Mouse (Mus musculus): Measurements from ENCODE around the gene Clic5. TPM values are rescaled to one million over a fixed set of nuclear protein-coding genes. Genes with fewer than 3 reads are reported as not detected.

The Clic5 gene
- polyA plus RNA-seq, 1 experiment = 0.01 TPM

DNA sequence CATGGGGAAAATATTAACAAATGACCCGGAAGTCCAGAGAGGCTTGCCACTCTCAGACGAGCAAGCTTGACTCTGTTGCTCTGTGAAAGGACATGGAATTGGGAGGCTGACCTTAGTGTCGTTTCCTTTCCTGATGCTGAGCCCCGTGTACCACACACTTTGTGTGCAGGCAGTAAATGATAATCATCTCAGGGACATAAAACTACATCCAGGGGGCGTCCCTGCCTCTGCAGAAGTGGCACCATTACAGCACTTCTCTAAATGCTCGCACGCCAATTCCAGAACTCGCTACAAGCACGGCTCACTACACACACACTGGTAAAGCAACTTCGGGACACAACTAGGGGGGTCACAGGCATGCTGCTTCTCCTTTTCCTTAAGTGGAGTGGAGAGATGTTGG is 136.9 kb downstream of the Clic5 start:
- Histone ChIP-seq H3K4me3 (ENCODE audit: insufficient read depth, poor library complexity, severe bottlenecking) (no peak overlapping the region), H3ac (ENCODE audit: control insufficient read depth, insufficient read length, low read depth) (no peak overlapping the region), H3K79me3 (ENCODE audit: low read depth) (no peaks in the 10 kb centered on the region)

DNA sequence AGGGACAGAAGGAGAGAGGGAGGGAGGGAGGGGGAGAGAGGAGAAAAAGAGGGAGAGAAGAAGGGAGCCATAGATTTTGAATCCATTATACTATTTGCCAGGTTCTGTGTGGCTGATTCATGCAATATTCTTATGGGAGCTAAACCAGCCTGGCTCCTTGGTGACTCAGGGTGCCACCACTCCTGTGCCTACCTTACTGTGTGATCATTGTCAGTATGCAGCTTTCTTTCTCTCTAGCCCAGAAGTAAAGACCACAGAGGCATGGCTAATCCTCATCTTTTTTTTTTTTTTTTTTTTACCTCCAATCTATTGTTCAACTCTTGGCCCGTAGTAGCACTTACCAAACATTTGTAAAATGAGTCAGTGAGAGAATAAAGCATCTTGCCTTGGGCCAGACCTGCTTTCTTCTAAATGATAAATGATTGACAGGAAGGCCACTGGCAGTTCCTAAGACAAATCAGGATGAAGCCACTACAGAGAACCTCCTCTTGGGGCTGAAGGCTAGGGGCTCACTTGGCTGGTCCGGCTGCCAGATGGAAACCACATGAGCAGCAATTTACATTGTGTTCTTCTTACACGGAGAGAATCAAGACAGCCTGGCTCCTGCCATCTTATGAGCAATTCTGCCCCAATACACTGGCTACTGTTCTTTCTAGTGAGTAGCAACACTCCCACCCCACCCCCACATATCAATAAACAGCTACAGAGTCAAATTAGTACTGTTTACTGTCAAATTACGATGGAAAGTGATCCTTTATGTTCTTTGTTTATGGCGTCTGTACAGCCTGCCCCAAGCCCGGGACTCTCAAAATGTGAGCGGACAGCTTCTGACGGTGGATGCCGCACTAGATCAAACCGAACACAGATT is 139.1 kb downstream of the Clic5 start:
- H3K36me3 ChIP-seq (ENCODE audit: control insufficient read depth, insufficient read depth) = no peaks in the 10 kb centered on the region
- no peaks in the 10 kb centered on the region for H3K79me2 ChIP-seq (ENCODE audit: control insufficient read depth, insufficient read depth)
- TF ChIP-seq USF1 (IDR thresholded peaks at IDR 0.05; ENCODE audit: low read depth) (no peak), MYOD1 (IDR thresholded peaks at IDR 0.05; ENCODE audit: control insufficient read depth, insufficient read length, low read depth) (no peak), FOSL1 (IDR thresholded peaks at IDR 0.05; ENCODE audit: insufficient read depth, low read length, poor library complexity, severe bottlenecking) (no peak)
- no peak overlapping the region for H3ac ChIP-seq (ENCODE audit: control insufficient read depth, insufficient read length, low read depth)
- H3K27me3 ChIP-seq (ENCODE audit: control insufficient read depth, insufficient read depth, insufficient read length) = no peaks in the 10 kb centered on the region
- no peak overlapping the region for H3K4me3 ChIP-seq (ENCODE audit: insufficient read depth, poor library complexity, severe bottlenecking)
- no peaks in the 10 kb centered on the region for H3K79me3 ChIP-seq (ENCODE audit: low read depth)

More for the DNA sequence above, 136.9 kb downstream of the Clic5 start:
- no peaks in the 10 kb centered on the region for H3K79me2 ChIP-seq (ENCODE audit: control insufficient read depth, insufficient read depth)
- H3K27me3 ChIP-seq (ENCODE audit: control insufficient read depth, insufficient read depth, insufficient read length) = no peaks in the 10 kb centered on the region
- no peak for TF ChIP-seq CEBPB (IDR thresholded peaks at IDR 0.05; ENCODE audit: low read depth)
- TF ChIP-seq MYOG (IDR thresholded peaks at IDR 0.05; ENCODE audit: control insufficient read depth, extremely low read depth, insufficient read length) = no peak
- TF ChIP-seq USF1 (IDR thresholded peaks at IDR 0.05; ENCODE audit: low read depth) = no peak
- no peak for TF ChIP-seq FOSL1 (IDR thresholded peaks at IDR 0.05; ENCODE audit: insufficient read depth, low read length, poor library complexity, severe bottlenecking)
- TF ChIP-seq MAX (IDR thresholded peaks at IDR 0.05) = no peak
- no peak for TF ChIP-seq CTCF (IDR thresholded peaks at IDR 0.05; ENCODE audit: control insufficient read depth, insufficient read depth, insufficient read length)
- TF ChIP-seq MYOD1 (IDR thresholded peaks at IDR 0.05; ENCODE audit: control insufficient read depth, insufficient read length, low read depth) = no peak
- no peaks in the 10 kb centered on the region for H3K36me3 ChIP-seq (ENCODE audit: control insufficient read depth, insufficient read depth)

DNA sequence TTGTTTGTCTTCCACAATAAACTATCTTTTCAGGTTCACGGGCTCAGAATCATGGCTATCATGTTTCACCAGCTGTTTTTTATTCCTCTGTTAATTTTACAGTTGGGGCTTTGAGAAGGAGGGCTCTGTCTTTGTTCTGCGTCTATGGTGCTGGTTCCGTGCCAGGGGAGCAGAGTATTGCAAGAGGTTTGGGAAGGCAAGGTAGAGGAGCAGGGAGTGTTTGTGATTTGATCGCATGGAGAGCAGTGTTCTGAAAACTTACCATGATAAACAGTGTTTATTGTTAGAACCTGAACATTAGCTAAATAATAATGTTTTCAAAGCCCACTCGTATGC is 139.7 kb downstream of the Clic5 start:
- Histone ChIP-seq H3K27me3 (ENCODE audit: control insufficient read depth, insufficient read depth, insufficient read length) (no peaks in the 10 kb centered on the region), H3K4me3 (ENCODE audit: insufficient read depth, poor library complexity, severe bottlenecking) (no peak overlapping the region), H3ac (ENCODE audit: control insufficient read depth, insufficient read length, low read depth) (no peak overlapping the region), H3K79me2 (ENCODE audit: control insufficient read depth, insufficient read depth) (no peaks in the 10 kb centered on the region), H3K79me3 (ENCODE audit: low read depth) (no peaks in the 10 kb centered on the region), H3K36me3 (ENCODE audit: control insufficient read depth, insufficient read depth) (no peaks in the 10 kb centered on the region)
- TF ChIP-seq MYOG (IDR thresholded peaks at IDR 0.05; ENCODE audit: control insufficient read depth, extremely low read depth, insufficient read length) (no peak), MAX (IDR thresholded peaks at IDR 0.05) (no peak), CEBPB (IDR thresholded peaks at IDR 0.05; ENCODE audit: low read depth) (no peak), CTCF (IDR thresholded peaks at IDR 0.05; ENCODE audit: control insufficient read depth, insufficient read depth, insufficient read length) (no peak), USF1 (IDR thresholded peaks at IDR 0.05; ENCODE audit: low read depth) (no peak), FOSL1 (IDR thresholded peaks at IDR 0.05; ENCODE audit: insufficient read depth, low read length, poor library complexity, severe bottlenecking) (no peak), MYOD1 (IDR thresholded peaks at IDR 0.05; ENCODE audit: control insufficient read depth, insufficient read length, low read depth) (no peak)

Other genes starting within 250 kb of the Clic5 start
- 0.34 TPM for gene Enpp5, start 109.8 kb upstream of the Clic5 start, polyA plus RNA-seq (2012; fragmentation: generic; extraction: Trizol)
- 2.5 TPM for gene Enpp4, start 82.8 kb upstream of the Clic5 start, polyA plus RNA-seq (2012; fragmentation: generic; extraction: Trizol)

All from C2C12 (cell line).